Mouse (Mus musculus) urinary bladder, postnatal 25 days (tissue): ENCODE measurements around the gene Diaph3.

Experiments used
- DNase-seq: peaks from one replicate; pipeline ENCODE4 v3.0.0; 2022; ENCODE audit warnings: low spot score

Gene Diaph3

GRCm38 (mm10) chr14:86847154-86847810 is 293.8 kb downstream of the Diaph3 start:
- DNase-seq, result no peak

- no peak for DNase-seq
These were observed 297.0 kb downstream of the Diaph3 start for GRCm38 (mm10) chr14:86844075-86844474.

- DNase-seq, result no peak
These were observed 303.4 kb downstream of the Diaph3 start for GRCm38 (mm10) chr14:86837642-86838041.

GRCm38 (mm10) chr14:86834851-86835250 is 306.2 kb downstream of the Diaph3 start:
- no peak for DNase-seq

GRCm38 (mm10) chr14:86834269-86834668 is 306.8 kb downstream of the Diaph3 start:
- DNase-seq, result no peak

GRCm38 (mm10) chr14:86833003-86833402 is 308.0 kb downstream of the Diaph3 start:
- DNase-seq, result no peak

GRCm38 (mm10) chr14:86816246-86816645 is 324.8 kb downstream of the Diaph3 start:
- DNase-seq, result no peak

GRCm38 (mm10) chr14:86788880-86789641 is 352.0 kb downstream of the Diaph3 start:
- DNase-seq, result no peak

- DNase-seq, result no peak
These were observed 354.2 kb downstream of the Diaph3 start for GRCm38 (mm10) chr14:86786866-86787265.

GRCm38 (mm10) chr14:86781553-86782273 is 359.3 kb downstream of the Diaph3 start:
- peak; percentile 27 for DNase-seq

GRCm38 (mm10) chr14:86773311-86773710 is 367.7 kb downstream of the Diaph3 start:
- DNase-seq, result no peak

GRCm38 (mm10) chr14:86772176-86773150 is 368.6 kb downstream of the Diaph3 start:
- no peak for DNase-seq

GRCm38 (mm10) chr14:86764286-86764685 is 376.7 kb downstream of the Diaph3 start:
- DNase-seq, result no peak

- no peak for DNase-seq
These were observed 383.2 kb downstream of the Diaph3 start for GRCm38 (mm10) chr14:86757604-86758520.

GRCm38 (mm10) chr14:86757132-86757531 is 383.9 kb downstream of the Diaph3 start:
- DNase-seq, result no peak

- no peak for DNase-seq
These were observed 390.7 kb downstream of the Diaph3 start for GRCm38 (mm10) chr14:86750351-86750750.

- DNase-seq, result no peak
These were observed 391.6 kb downstream of the Diaph3 start for GRCm38 (mm10) chr14:86749425-86749824.

- no peak for DNase-seq
These were observed 392.2 kb downstream of the Diaph3 start for GRCm38 (mm10) chr14:86748876-86749275.

- no peak for DNase-seq
These were observed 396.5 kb downstream of the Diaph3 start for GRCm38 (mm10) chr14:86744523-86744922.

GRCm38 (mm10) chr14:86741855-86742531 is 399.0 kb downstream of the Diaph3 start:
- DNase-seq, result no peak
